Mouse (Mus musculus) E14TG2a.4 (cell line): ENCODE results near the gene Mfsd11.

Experiments used
- CTCF ChIP-seq: conservative IDR thresholded peaks from 2 replicates; pipeline ENCODE4 v1.5.1; 2014; ENCODE audit warnings: low read length
- NANOG ChIP-seq: IDR thresholded peaks from 2 replicates; pipeline ENCODE4 v1.6.1; 2014; ENCODE audit warnings: borderline replicate concordance, low read length, mixed read lengths
- POU5F1 ChIP-seq: IDR thresholded peaks from 2 replicates; pipeline ENCODE4 v1.6.1; 2014; ENCODE audit warnings: low read length, borderline replicate concordance

DNA sequence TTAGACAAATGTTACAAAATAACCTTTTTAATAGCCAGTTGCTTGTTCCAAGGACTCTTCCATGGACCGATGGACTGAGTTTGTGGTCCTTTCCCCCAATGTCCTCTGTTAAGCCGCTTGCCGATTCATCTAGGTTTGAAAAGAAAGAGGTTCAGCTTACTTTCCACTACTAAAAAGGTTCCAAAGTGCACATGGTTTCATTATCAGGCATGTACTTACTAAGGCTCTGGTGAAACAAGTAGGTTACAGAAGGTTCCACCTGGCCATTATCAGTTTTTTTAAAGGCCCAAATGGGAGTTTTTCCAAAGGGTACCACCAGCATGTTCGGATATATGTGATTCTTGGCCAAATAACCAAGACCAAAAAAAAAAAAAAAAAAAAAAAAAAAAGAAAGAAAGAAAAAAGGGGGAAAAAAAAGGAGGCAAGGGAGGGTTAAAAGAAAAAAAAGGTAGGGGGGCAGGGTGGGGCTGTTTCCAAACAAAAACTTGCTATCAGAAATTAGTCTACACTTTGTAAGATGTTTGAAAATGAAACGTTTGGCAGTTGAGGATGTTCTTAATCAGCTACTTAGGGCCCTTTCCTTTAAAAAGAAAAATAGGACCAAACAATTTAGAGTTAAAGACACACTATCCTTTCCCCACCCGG, 1.3 kb upstream of the Mfsd11 start:
- TF ChIP-seq CTCF (no peak), POU5F1 (no peak), NANOG (no peak)
